Mouse (Mus musculus) brain, embryonic 14.5 days (tissue): ENCODE measurements around the gene Sh2d4b.

Experiments
- CTCF ChIP-seq: fragments of 200-500 bp; IDR thresholded peaks from 2 replicates; pipeline ENCODE4 v1.5.1; 2012; ENCODE audit warnings: inconsistent platforms, mild to moderate bottlenecking, moderate library complexity, borderline replicate concordance; ENCODE audit not compliant: insufficient read depth, insufficient read length; ENCODE audit errors: extremely low read depth
- POLR2A ChIP-seq: fragments of 200-500 bp; IDR thresholded peaks from 2 replicates; pipeline ENCODE4 v1.6.1; 2012; ENCODE audit warnings: mild to moderate bottlenecking, inconsistent platforms, borderline replicate concordance; ENCODE audit not compliant: poor library complexity, insufficient read depth, insufficient read length, severe bottlenecking; ENCODE audit errors: extremely low read depth

- TF ChIP-seq CTCF: peak; percentile 92
- no peak for TF ChIP-seq POLR2A
Measured at GRCm38 (mm10) chr14:40894576-40895247, 1.6 kb upstream of the Sh2d4b start.
